Mouse (Mus musculus): ENCODE measurements around the gene Npr3.

DNA sequence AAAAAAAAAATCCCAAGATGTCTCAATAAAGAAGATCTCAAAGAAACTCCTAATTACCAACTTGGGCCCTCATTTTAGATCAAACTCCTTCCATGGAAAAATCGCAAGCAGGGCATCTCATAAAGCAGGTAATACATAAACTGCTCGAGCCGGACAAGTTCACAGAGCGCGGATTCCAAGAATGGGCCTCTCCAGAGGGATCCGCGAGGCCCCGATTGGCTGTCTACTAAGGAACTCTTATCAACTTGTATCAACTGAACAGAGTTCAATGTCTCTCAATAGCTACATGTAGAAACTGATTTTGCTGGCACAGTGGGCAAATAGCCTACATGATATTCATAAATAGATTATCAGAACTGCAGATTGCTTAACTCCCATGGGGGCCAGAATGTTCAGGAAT is 9.5 kb downstream of the Npr3 start:
- TF ChIP-seq POLR2A (IDR thresholded peaks at IDR 0.05; ENCODE audit: control insufficient read depth, extremely low read depth, insufficient read depth, low read length, poor library complexity): no peak
- TF ChIP-seq CTCF (IDR thresholded peaks at IDR 0.05; ENCODE audit: borderline replicate concordance, control insufficient read depth, extremely low read depth, insufficient read depth, low read length, poor library complexity): no peak
